Mouse (Mus musculus) kidney, adult 2 months (tissue): ENCODE results near the gene Cyp27a1.

ENCODE experiments used
- CTCF ChIP-seq: fragments of 200-500 bp; conservative IDR thresholded peaks from 2 replicates; pipeline ENCODE4 v1.5.1; 2011; ENCODE audit warnings: low read depth, mild to moderate bottlenecking, control low read depth, low read length, moderate library complexity, mixed read lengths; ENCODE audit not compliant: insufficient read depth, insufficient read length
- POLR2A ChIP-seq: fragments of 200-500 bp; IDR thresholded peaks from one replicate; pipeline ENCODE4 v1.6.1; 2011; ENCODE audit warnings: low read depth, low read length, control low read depth

DNA sequence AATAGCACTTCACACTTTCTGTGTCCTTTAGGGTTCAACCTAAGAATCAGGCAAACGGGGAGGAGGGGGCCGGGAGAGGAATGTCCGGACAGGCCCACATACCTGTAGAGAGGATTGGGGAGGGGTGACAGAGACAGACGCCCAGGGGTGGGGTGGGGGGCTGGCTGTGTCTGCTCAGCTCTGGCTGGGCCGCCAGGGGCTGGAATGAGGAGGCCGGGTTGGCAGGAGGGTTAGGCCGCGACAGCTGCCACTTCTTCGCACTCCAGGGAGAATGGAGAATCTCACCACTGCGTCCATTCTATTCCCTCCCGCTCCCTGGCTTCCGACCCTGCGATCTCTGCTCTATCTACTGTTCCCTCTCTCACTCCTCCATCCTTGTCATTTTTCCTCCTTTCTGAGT, 70.2 kb downstream of the Cyp27a1 start:
- no peak for TF ChIP-seq CTCF
- no peak for TF ChIP-seq POLR2A
